ENCODE assay signal across 23 mouse cellular contexts in the genomic region with DNA sequence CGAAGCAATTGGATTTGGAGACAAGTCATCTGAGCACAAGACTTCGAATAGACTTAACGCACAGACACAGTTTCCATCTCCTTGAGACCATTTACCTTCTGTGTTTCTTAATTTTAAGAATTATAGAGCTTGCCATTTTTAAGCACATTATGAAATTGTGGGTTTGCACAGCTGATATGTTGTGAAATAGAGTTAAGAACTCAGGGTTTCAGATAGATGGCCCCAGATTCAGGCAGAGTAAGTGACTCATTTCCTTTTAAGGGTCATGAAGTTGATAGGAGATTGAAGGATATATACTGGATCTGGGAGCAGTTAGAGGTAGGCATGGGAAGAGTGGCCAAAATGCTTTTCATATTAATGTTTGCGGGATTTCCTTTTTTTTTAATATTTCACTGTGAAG. TPM values are rescaled to one million over a fixed set of nuclear protein-coding genes. Genes with fewer than 3 reads are reported as not detected.
DNase-seq lines count a peak whose midpoint lies in the region; ATAC-seq and TF ChIP-seq lines count a peak whose summit lies in the region.
"Had no signal": no experiment of that assay in that cellular context is flagged by ENCODE, and none has a peak within 500 bp of the region (broad histone marks: within the 10 kb centered on the region; RNA-seq: fewer than 3 reads in every experiment).

No protein-coding gene starts in this region.

- H3K79me2 ChIP-seq in myocyte (ENCODE audit: control insufficient read depth, insufficient read depth): no peaks in the 10 kb centered on the region

- no peak overlapping the region for H3ac ChIP-seq in myocyte (ENCODE audit: control insufficient read depth, insufficient read length)

- no peaks in the 10 kb centered on the region for H3K27me3 ChIP-seq in myocyte (ENCODE audit: control insufficient read depth, insufficient read depth, insufficient read length)
- H3K27me3 ChIP-seq: CH12.LX; embryonic facial prominence, embryonic 12.5 days; embryonic facial prominence, embryonic 15.5 days; heart, embryonic 13.5 days; hindbrain, embryonic 12.5 days; hindbrain, embryonic 15.5 days had no signal

- H3K4me3 ChIP-seq in myocyte: no peak overlapping the region
- H3K4me3 ChIP-seq: embryonic facial prominence, embryonic 12.5 days; embryonic facial prominence, embryonic 15.5 days; heart, embryonic 13.5 days; hindbrain, embryonic 12.5 days; hindbrain, embryonic 15.5 days had no signal

- TF ChIP-seq POLR2A in myocyte (IDR thresholded peaks at IDR 0.05; ENCODE audit: insufficient read length, low read depth): no peak

- intact Hi-C loops in heart, postnatal 14 days (cut with DNase I): no loop called here

- H3K4me2 ChIP-seq in myocyte (ENCODE audit: low read depth): no peak overlapping the region
- H3K4me2 ChIP-seq: embryonic facial prominence, embryonic 12.5 days; embryonic facial prominence, embryonic 15.5 days; heart, embryonic 13.5 days; hindbrain, embryonic 12.5 days; hindbrain, embryonic 15.5 days had no signal

- peak; percentile 93 for ATAC-seq in granulocyte monocyte progenitor cell, adult 5-6 weeks (replicated peaks; ENCODE audit: poor library complexity, severe bottlenecking)
- ATAC-seq: forebrain, embryonic 16.5 days; intestine, postnatal 0 days had no signal

- H3K36me3 ChIP-seq in myocyte (ENCODE audit: control insufficient read depth, insufficient read depth): no peaks in the 10 kb centered on the region
- H3K36me3 ChIP-seq: embryonic facial prominence, embryonic 12.5 days; embryonic facial prominence, embryonic 15.5 days; G1E; heart, embryonic 13.5 days; hindbrain, embryonic 12.5 days; hindbrain, embryonic 15.5 days had no signal

- DNase-seq in 3T3-L1 (ENCODE audit: low read depth, low spot score): peak; percentile 64
- DNase-seq in 416B (ENCODE audit: low read depth): peak; percentile 85
- DNase-seq in cerebellum, postnatal 14 days: no peak
- DNase-seq in heart, postnatal 14 days: no peak
- DNase-seq: adrenal gland, adult 8-10 months; B cell, adult 2 months; cerebellum, adult 18-20 months; cerebellum, adult 9-10 months; cerebellum, postnatal 25 days; gastrocnemius, postnatal 10 days; gastrocnemius, postnatal 36 days; heart, adult 11 months had no signal

TF ChIP-seq in myocyte, 11 proteins besides CTCF, POLR2A, EP300 and RAD21:
- TF ChIP-seq POLR2AphosphoS2 (IDR thresholded peaks at IDR 0.05; ENCODE audit: insufficient read length, low read depth) (no peak), CEBPB (IDR thresholded peaks at IDR 0.05; ENCODE audit: insufficient read depth, poor library complexity, severe bottlenecking) (0 out of 2 replicates have a peak, but pooled peaks have one; percentile 3)

RNA-seq across cellular contexts. Expression of gene Fam110c, which starts 27.5 kb away (rescaled TPM):
- not detected in 2 replicates for total RNA-seq in granulocyte monocyte progenitor cell, adult 5-6 weeks (2014; fragmentation: Nextera tagmentation)
- total RNA-seq in granulocyte monocyte progenitor cell, adult 5-6 weeks (2017): 0.31 TPM in 1 of 2 replicates, not detected in the other
- 0.54 TPM for polyA plus RNA-seq in myocyte (2012; fragmentation: generic; extraction: Trizol)
- under 1 TPM; 0.15 to 0.72 TPM for total RNA-seq in heart, postnatal 14 days (2021)
- total RNA-seq: CH12.LX; gastrocnemius, postnatal 36 days had no signal
- polyA plus RNA-seq: G1E had no signal

Comparison
In these comparisons a context has a peak if more than half of its experiments do, and no peak if none do; other contexts are left out.
1. DNase-seq: peak in 3T3-L1 (single experiment) and 416B (single experiment); none in cerebellum, postnatal 14 days (0 of 2) and heart, postnatal 14 days (0 of 2).